In genomic region chr12:88953801-88954200, GRCm38 (mm10) we compare ENCODE assay signal across 17 mouse cellular contexts.
DNase-seq lines count a peak whose midpoint lies in the region; ATAC-seq and TF ChIP-seq lines count a peak whose summit lies in the region.
"Had no signal": no experiment of that assay in that cellular context is flagged by ENCODE, and none has a peak within 500 bp of the region (broad histone marks: within the 10 kb centered on the region; RNA-seq: fewer than 3 reads in every experiment).

No protein-coding gene starts in this region.

- no peak for ATAC-seq in heart, embryonic 13.5 days (ENCODE audit: extremely low read depth, insufficient number of reproducible peaks, low FRiP score, low TSS enrichment)
- ATAC-seq in activated CD4-positive, CD25-positive, alpha-beta regulatory T cell, adult 4 months = no peak
- ATAC-seq: intestine, postnatal 0 days; liver, embryonic 12.5 days; Patski had no signal

- no peak overlapping the region for H3K9ac ChIP-seq in heart, embryonic 13.5 days
- H3K9ac ChIP-seq: liver, embryonic 12.5 days; lung, embryonic 14.5 days; neural tube, embryonic 13.5 days had no signal

- no peak for DNase-seq in heart, adult 11 months
- peak; percentile 22 for DNase-seq in layer of hippocampus, adult 9-11 months
- DNase-seq in layer of hippocampus, postnatal 10 days (ENCODE audit: low spot score in 2 of 2) = no peak
- peak; percentile 34 to 41 for DNase-seq in right cerebral cortex, postnatal 36 days (ENCODE audit: low spot score in 2 of 2)
- DNase-seq: adrenal gland, postnatal 36 days; cerebellum, postnatal 10 days; lung, embryonic 14.5 days; thymus, adult 18-20 months had no signal

- peaks cover 7% of the 10 kb centered on the region for H3K4me1 ChIP-seq in heart, embryonic 13.5 days
- peaks cover 2% of the 10 kb centered on the region; the same call in 1 of the 2 replicates for H3K4me1 ChIP-seq in cortical plate, adult 2 months (ENCODE audit: control insufficient read depth, insufficient read depth, low read length)
- H3K4me1 ChIP-seq: liver, embryonic 12.5 days; neural tube, embryonic 13.5 days had no signal

- H3K36me3 ChIP-seq in heart, embryonic 13.5 days = no peaks in the 10 kb centered on the region
- H3K36me3 ChIP-seq: liver, embryonic 12.5 days; neural tube, embryonic 13.5 days had no signal

- H3K9me3 ChIP-seq in heart, embryonic 13.5 days = no peaks in the 10 kb centered on the region
- H3K9me3 ChIP-seq: liver, embryonic 12.5 days; neural tube, embryonic 13.5 days had no signal

- TF ChIP-seq CTCF in cortical plate, adult 2 months (IDR thresholded peaks at IDR 0.05; ENCODE audit: extremely low read depth, insufficient read depth, low read length) = no peak

- no peak overlapping the region for H3K27ac ChIP-seq in heart, embryonic 13.5 days (replicated peaks)
- peak overlapping the region; percentile 69 for H3K27ac ChIP-seq in cortical plate, adult 2 months (ENCODE audit: insufficient read depth, low read length)
- H3K27ac ChIP-seq: liver, embryonic 12.5 days; macrophage; neural tube, embryonic 13.5 days had no signal

- H3K4me3 ChIP-seq in heart, embryonic 13.5 days = no peak overlapping the region
- peak overlapping the region; percentile 38 for H3K4me3 ChIP-seq in cortical plate, adult 2 months (ENCODE audit: insufficient read depth, low read length)
- H3K4me3 ChIP-seq: liver, embryonic 12.5 days; neural tube, embryonic 13.5 days had no signal

- 54% methylated on average over 4 of the region's 4 CpGs for WGBS in heart, embryonic 13.5 days

- peak overlapping the region; percentile 49 for H3K4me2 ChIP-seq in heart, embryonic 13.5 days
- H3K4me2 ChIP-seq: liver, embryonic 12.5 days; lung, embryonic 14.5 days; midbrain, embryonic 11.5 days; neural tube, embryonic 13.5 days had no signal

- no peak for TF ChIP-seq POLR2A in cortical plate, adult 2 months (IDR thresholded peaks at IDR 0.05; ENCODE audit: extremely low read depth, insufficient read depth, low read length)

- no peaks in the 10 kb centered on the region for H3K27me3 ChIP-seq in heart, embryonic 13.5 days (replicated peaks)
- H3K27me3 ChIP-seq: liver, embryonic 12.5 days; neural tube, embryonic 13.5 days had no signal

Comparison
In these comparisons a context has a peak if more than half of its experiments do, and no peak if none do; other contexts are left out.
1. DNase-seq: peak in layer of hippocampus, adult 9-11 months (single experiment) and right cerebral cortex, postnatal 36 days (2 of 2); none in heart, adult 11 months (single experiment) and layer of hippocampus, postnatal 10 days (0 of 2).